Mouse (Mus musculus) R1 (cell line): ENCODE data around the gene Npy4r.

ENCODE experiments used
- DNase-seq: peaks from one replicate; pipeline ENCODE4 v3.0.0-alpha.2; 2018; ENCODE audit warnings: low read depth, low spot score

Npy4r gene

GRCm38 (mm10) chr14:34152342-34152741, at the start of gene Npy4r:
Gene Npy4r, minus strand, starts transcription at chr14:34152489.
- DNase-seq, result peak; percentile 80

DNA sequence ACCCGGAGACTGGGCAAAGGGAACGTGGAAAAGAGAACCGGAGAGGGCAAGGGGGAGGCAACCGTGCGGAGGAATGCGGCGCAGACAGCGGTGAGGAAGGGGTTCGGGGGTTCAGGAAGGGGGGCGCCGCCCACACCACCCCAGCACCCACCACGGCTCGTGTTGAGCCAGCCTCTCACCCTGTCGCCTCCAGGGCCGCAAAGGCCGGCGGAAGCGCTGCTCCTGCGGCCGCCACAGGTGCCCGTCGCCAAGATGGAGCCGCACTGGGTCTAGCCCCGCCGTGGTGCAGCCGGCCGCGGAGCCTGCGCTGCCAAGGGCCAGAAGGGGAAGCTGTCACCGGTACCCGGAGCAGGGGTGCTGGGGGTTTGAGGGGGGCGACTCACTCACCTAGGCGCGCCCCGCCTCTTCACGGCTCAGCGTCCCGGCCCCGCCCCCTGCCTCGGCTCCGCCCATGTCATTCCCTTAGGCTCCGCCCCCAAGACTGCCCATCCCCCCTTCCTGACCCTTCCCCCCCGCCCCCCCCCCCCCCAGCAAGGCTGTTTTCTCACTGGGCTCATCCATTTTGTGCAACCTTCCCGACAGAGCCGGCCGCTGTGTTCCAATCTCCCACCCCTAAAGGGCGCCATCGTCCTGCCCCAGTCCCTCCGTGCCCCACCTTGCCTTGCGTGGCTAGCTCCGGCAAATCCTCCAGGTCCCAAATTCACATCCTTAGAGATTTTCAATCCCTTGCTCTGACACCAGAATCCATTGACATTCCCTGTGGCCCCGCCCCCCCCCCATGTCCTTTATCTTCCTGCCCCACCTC, 49.1 kb upstream of the Npy4r start, which contains the start of gene Gprin2:
Gene Gprin2 (minus strand): TSS at position 423 of the 805 bp plus-strand sequence.
- peak; percentile 43 for DNase-seq

DNA sequence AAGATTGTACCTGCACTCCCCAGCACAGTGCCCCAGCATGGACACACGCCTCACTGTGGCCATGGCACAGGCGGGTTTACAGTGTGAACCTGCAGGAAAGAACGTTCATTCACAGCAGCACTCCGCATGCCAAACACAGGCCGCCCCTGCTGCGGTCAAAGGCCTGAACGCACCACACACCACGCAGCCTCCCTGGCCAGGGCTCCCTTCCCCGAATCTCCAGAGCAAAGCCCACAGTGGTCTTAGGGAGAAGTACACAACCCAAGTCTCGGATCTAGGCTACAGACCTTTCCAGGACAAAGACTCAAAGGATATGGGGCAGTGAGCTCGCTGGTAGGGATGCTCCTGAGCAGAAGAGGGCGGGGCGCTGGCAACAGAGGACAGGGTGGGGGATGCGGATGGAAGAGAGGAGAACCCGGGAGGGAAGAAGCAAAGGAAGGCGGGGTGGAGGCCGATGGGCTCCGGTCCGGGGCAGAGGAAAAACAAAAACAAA, 48.5 kb upstream of the Npy4r start:
- DNase-seq, result peak; percentile 62

DNA sequence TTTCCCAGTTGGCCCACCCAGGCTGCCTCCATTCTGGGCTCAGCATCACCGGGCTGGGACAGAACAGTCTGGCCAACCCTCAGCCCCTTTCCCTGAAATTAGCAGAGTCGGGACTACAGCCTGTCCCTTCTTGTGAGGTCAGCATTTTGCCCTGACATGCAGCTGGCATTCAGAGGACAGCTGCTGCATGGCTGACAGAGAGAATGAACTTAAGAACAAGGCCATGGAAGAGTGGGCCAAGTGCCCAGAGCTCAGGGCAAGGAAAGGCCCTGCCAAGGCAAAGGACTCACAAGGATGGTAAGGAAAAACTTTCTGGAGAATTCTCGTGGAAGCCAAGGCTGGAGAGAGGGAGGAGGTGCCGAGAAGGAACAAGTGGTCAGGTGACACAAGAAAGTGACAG, 44.4 kb upstream of the Npy4r start:
- DNase-seq, result no peak

GRCm38 (mm10) chr14:34195466-34195865, 43.2 kb upstream of the Npy4r start:
- DNase-seq, result peak; percentile 19

DNA sequence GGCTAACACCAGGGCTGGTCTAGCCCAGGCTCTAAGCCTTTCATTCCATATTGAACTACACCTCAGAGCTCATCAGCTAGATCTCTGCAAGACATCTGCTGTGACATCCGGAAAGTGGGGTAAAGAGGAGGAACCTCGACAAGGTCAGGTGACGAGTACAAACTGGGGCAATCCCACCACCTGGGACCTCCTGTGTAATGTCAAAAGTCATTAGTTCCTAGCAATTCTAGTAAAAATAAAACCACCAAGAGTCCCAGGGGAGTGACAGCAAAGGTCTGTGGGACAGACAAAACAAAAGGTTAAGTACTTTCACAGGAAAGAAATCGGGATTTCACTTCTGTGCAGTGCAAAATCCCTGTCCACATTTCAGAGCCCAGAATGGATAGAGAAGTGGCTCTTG, 41.6 kb upstream of the Npy4r start:
- no peak for DNase-seq

DNA sequence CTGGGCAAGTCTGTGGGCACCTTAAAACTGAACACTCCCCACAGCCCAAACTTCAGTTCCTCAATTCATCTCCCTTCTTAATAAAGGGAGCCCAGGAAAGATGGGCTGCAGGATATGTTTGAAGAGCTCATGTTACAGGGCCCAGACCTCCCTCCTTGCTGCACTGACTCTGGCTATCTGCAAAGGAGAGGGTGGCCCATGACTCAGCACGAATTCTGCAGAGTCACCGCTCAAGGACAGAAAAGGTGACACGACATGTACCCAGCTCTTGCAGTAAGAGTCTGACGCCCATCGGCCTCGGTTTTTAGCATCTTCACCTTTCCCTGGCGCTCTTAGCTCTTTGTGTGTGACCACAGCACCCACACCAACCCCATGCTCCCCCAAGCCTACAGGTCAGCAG, 38.1 kb upstream of the Npy4r start:
- peak; percentile 53 for DNase-seq

DNA sequence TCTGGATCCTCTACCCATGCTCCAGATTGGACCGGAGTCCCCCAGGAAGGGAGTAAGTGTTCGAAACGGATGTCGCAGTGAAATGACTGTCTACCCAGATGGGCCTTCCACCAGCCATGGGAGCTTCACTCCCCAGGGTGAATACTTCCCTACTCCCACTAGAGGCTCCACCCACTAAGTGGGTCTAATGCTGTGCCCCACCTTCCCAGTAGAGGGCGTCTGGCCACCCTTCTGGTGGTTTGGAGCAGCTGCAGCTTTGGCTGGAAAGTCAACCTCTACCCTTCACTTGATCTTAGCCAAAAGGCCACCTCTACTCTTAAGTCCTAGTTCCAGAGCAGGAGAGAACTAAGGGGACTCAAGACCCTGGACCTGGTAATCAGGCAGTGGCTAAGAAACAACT, 36.3 kb upstream of the Npy4r start:
- peak; percentile 92 for DNase-seq

GRCm38 (mm10) chr14:34183101-34183500, 30.8 kb upstream of the Npy4r start:
- no peak for DNase-seq

- DNase-seq, result no peak
These were observed 27.1 kb upstream of the Npy4r start for GRCm38 (mm10) chr14:34179351-34179750.

DNA sequence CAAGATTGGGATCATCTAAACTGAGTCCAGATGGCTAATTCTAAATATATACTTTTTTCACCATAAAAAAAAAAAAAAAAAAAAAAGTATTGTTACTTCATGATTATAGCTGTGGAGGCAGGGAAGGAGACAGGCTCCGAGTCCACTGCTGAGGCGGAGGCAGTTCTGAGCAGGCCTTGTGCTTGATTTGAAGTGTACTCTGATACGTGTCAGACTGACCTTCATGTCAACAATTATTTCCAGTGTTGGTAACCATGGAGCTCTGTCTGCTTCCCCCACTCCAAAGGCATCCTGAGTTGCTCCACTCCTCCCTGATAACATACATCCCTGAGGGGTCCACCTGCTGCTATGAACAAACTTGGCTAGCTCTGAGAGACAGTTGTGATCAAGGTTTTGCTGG, 18.8 kb upstream of the Npy4r start:
- no peak for DNase-seq

GRCm38 (mm10) chr14:34155752-34156151, 3.5 kb upstream of the Npy4r start:
- no peak for DNase-seq

DNA sequence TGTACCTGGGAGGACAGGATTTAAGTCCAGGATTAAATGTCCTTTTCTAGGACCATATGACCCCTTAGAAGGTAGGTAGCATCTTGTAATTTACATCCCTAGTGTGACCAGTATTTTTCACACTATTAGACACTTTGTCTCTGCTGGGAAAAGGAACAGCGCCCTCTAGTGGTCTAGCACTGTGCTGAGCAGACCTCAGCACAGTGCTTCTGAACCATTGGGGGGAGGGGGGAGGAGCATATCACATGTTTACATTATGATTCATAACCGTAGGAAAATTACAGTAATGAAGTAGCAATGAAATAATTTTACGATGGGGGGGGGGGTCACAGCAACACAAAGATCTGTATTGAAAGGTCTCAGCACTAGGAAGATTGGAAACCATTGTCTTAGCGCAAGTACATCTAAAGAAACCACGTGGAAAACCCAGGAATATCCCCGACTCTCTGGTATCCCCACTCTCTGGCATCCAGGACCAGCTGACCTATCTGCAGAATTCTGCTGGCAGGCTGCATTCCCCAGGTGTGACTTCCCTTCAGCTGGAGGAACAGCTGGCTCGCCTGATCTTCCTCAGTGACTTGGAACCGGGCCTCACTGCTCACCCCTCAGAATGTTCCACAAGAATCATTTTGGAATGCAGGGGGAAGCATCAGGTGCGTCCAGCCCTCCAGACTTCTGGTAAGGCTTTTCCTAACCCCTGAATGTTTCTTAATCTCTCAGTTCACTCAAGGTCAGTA, 2.5 kb upstream of the Npy4r start:
- DNase-seq, result peak; percentile 72

- peak; percentile 19 for DNase-seq
These were observed 9.4 kb downstream of the Npy4r start for GRCm38 (mm10) chr14:34142915-34143314.

- DNase-seq, result no peak
These were observed 10.0 kb downstream of the Npy4r start for GRCm38 (mm10) chr14:34142316-34142715.

DNA sequence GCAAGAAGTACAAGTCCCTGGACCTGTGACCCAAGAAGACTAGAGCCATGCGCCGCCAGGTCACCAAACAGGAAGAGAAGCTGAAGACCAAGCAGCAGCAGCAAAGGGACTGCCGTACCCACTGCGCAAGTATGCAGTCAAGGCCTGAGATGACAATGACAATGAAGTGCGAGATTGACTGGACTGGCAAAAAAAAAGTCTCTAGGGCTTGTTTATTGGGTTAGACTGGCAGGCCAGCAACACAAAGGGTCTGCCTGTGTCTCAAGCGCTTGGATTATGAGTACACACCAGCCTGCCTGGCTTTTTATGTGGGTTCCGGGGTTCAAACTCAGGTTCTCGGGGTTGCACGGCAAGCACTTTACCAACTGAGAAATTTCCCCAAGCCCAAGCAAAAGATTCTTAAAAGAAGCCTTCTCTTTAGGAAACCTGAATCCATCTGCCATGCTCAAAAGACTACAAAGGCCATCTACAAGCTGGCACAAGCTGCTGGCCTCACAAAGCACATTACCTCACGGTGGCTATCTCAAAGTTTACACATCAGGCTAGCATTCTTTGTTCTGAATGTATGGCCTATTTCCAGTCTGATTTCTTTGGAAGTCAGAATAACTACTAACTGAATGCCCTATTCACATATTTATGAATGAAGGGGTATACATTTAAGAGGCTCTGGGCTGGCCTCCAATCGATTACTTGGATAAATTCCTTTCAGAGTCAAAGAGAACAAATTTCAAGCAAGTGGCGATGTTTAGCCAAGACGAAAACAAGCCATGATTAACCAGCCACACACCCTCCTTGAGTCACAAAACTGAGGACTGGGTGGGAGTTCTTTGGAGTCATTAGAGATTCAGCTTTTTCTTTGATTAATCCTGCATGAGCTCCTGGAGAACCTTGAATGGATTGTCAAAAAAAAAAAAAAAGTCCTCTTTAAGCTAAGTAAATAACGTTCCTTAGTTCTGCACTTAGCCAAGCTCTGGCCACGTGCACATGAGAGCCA, 12.3 kb downstream of the Npy4r start:
- no peak for DNase-seq

- DNase-seq, result no peak
These were observed 16.9 kb downstream of the Npy4r start for GRCm38 (mm10) chr14:34135391-34135790.

DNA sequence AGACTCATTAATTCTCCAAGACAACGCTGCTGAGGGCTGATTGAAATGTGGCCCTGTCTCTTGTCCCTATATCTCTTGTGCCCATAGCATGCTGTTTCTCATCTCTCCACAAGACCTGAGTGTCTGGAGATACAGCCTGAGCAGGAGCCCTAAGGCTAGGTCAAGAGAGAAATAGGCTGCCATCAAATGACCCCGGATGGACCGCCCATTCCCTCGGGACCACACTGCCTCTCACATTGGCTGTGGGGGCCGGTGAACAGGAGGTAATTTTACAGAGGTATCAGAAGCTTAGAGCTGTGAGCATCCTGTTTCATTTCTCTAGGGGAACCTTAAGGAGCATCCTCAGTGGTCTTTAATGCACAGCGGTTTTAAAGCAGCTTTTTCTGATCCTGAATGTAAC, 21.1 kb downstream of the Npy4r start:
- no peak for DNase-seq

DNA sequence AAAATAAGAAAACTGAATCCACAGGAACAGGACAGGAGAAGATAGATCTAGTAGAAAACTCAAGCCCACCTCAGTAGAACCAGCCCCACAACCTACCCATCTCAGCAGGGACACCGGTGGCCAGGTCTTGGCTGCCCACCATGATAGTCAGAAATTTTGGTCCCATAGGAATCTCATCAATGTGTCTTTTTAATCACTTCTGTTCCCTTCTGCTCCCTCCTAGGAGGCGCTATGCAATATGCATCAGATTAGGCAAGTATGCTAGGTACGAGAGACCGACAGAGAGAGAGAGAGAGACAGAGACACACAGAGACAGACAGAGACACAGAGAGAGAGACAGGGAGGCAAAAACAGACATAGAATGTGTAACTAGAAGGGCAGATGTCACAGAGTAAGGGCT, 30.6 kb downstream of the Npy4r start:
- no peak for DNase-seq

DNA sequence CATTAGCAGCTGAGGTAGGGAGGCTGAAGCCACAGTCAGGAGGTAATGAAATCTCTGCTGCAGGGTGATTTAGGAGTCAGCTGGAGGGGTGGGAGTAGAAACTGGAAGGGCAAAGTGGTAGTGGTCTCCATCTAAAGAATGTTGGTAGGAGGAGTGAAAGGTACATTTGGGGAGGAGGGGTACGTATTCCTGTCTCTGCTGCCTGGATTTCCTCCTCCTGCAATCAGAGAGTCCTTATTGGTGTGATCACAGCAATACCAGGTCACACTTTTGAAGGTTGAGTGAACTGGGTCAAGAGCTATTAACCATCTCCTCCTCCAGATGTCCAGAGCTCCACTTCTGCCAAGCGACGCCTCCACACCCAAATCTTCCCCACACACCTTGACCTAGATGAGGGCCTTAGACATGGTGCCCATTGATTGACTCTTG, 31.4 kb downstream of the Npy4r start:
- DNase-seq, result no peak
